Mouse (Mus musculus) frontal cortex, postnatal 10 days (tissue): ENCODE results near the gene Gm4969.

Experiments used
- DNase-seq, 2 experiments: peaks; one replicate each; pipeline ENCODE4 v3.0.0; 2022; ENCODE audit warnings: low spot score in 2 of 2, mixed read lengths in 1 of 2

Gm4969 gene

GRCm38 (mm10) chr7:19136673-19137334 is 18.6 kb upstream of the Gm4969 start:
- no peak for DNase-seq

DNA sequence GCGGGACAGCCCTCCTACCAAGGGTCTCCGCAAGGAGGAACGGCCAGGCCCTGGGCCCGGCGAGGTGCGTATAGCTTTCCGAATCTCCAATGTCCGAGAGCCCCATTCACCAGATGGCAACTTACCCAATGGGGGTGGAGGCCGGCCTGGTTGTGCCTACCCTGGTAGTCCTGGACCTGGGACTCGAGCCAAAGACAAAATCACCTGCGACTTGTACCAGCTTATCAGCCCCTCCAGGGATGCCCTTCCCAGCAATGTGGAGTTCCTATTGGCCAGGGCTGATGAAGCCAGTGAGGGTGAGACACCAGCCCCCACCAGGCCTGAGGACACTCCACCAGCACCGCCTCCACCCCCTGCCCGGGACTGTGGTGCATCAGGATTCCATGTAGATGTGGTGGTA is 18.0 kb upstream of the Gm4969 start:
- DNase-seq, result no peak

DNA sequence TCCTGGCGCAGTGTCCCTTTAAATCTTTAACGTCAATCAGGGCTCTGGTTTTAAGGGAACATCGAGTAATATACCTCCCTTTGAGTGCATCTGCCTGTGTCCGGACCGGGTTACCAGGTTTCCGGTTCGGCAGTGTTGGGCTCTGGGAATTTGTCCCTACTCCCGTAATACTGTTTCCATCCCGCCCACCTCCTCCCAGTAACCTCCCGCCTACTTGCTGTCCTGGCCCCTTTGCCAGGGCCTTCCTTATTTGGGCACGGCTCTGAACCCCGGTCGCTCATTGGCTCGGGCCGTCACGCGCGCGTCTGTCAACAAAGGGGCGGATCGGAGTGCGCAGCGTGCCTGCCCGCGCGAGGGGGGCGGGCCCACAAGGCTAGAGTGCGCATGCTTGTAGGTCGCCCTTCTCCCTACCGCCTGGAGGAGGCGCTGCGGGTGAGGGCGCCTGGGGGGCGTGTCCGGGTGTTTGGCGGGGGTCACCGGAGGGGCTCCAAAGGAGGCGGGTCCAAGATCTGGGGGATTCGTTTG is 13.2 kb upstream of the Gm4969 start:
- peak; percentile 96 to 97 for DNase-seq

DNA sequence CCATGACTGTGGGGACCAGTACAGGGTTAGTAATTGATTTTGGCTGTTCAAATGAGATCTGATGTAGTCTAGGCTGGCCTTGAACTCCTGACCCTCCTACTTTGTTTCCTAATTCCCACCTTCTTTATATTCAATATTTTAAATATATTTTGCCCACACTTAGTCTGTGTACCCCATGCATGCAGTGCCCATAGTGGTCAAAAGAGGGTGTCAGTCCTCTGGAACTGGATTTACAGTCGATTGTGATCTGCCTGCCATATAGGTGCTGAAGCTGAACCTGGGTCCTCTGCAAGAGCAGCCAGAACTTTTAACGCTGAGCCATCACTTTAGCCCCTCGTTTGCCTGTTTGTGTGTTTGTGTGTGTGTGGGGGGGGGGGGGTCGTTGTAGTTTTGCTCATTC is 12.5 kb upstream of the Gm4969 start:
- DNase-seq, result no peak

- DNase-seq, result no peak
Measured at GRCm38 (mm10) chr7:19129396-19129795, 11.2 kb upstream of the Gm4969 start.

DNA sequence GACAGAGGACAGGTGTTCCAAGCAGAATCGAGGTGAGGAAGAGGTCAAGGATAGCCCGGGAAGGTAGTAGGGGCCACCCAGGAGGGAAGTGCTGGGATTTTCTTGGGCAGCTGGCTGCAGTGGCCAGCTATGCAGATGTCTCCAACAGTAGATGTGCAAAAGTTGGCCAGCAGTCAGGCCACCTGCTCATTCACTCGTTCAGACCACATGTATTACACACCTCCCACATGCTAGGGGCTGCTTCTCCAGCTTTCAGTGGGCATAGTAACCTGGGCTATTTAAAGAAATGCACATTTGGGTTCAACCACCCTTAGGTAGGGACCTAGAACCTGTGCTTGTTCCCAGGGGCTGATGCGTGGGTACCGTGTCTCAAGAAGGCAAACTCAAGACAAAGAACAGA is 9.6 kb upstream of the Gm4969 start:
- DNase-seq, result no peak

- no peak for DNase-seq
Measured at GRCm38 (mm10) chr7:19124713-19125112, 6.5 kb upstream of the Gm4969 start.

GRCm38 (mm10) chr7:19121686-19122085 is 3.5 kb upstream of the Gm4969 start:
- no peak for DNase-seq

DNA sequence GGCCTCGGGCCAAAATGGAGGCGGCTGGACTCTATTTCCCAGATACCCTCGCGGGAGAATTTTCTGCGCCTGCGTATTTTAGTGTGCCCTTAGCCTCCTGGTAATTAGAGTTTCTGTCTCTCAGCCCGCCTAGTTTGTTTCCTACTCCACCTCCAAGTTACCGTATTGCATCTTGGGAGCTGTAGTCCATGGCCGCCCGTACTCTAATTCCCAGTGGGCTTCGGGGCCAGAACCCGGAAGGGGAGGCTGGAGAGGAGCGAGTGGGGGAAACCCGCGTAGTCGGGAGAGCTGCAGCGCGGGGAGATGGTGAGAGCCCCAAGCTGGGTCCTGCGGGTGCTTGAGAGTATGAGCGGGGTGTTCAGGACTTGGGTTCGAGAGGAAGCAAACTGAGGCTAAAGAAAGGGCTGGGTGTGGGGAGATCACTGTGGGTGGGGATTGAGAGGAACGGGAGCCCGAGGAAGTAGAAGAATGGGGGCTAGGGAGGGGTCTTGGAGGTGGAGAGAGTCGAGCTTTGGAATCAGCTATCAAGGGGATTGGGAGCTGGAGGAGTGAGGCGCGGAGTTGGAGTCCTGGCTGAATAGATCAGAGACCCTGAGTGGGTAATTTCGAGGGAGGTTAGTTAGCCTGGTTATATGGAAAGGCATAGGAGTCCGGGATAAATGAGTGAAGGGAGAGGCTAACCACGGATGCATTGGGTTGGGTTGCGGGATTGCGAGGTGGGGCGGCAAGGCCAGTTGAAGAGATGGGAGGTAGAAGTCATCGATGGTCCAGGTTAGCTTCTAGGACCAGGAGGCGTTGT is 1.7 kb upstream of the Gm4969 start, which contains the start of gene Fbxo46:
TSS of gene Fbxo46 (plus strand) at position 229 of the 799 bp plus-strand sequence.
- peak; percentile 91 to 92 for DNase-seq

DNA sequence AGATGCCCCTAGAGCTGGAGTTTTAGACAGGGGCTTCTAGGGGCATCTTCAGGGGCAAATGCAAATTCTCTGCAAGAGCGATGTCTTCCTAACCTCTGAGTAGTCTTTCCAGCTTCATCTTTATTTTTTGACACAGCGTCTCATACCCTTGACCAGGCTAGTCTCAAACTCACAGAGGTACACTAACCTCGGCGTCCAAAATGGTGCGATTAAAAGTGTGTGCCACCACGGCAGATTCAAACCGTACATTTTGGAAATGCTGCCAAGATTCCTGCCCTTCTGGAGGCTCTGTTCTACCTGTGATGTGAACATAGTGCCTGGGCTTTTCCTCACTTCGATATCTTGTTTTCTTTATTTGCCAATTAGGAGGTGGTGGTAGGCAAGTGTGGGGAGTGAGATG is 915 bp upstream of the Gm4969 start:
- no peak for DNase-seq

DNA sequence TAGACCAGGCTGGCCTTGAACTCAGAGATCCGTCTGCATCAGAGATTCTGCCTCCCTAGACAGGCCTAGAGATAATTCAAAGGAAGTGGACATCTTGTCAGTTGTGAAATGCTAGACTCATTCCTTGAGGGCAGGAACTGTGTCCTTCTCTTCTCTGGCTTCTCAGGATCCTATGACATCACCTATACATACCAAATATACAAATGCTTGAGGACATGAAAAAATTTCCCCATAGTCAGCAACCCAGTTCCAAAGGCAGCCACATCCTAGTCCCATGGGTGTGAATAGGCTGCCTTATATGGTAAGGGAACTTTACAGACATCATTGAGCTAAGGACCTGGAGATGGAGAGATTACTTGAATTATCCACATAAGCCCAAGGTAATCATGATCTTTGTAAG is 8.6 kb downstream of the Gm4969 start:
- DNase-seq, result no peak

DNA sequence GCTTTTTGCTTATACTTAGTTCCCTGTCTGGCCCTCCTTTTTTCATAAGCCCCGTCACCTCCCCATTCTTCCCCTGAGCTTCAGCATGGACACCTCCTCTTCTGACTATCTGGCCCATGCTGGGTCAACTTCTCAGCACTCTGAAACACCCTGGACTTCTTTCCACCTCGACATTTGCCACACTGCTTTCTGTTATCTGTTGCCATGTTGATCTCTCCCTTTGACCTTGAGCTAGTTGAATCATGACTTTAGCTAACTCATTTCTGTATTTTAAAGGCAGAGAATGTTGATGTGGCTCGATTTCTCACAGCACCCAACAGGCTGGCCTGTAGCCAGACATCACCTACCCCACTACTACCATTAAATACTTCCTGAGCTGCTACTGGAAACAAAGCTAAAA is 10.7 kb downstream of the Gm4969 start:
- no peak for DNase-seq

GRCm38 (mm10) chr7:19104486-19104885 is 13.7 kb downstream of the Gm4969 start:
- DNase-seq, result no peak

DNA sequence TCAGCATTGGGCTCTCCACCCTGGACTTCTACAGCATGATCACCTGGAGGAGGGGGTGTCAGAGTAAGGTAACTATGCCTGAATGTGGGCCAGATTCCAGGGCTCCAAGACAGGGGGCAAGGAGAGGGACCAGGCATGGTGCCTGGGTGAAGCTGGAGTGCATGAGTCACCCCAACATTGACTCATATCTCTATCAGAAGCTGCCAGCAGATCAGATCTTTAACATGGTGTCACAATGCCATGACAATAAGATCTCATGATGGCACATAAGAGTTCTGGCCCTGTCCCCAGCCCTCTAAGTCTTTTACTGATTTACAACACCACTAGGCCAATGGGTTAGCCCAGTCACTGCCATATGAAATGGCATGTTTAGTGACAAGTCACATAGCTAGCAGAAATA is 14.4 kb downstream of the Gm4969 start:
- DNase-seq, result no peak

- no peak for DNase-seq
Measured at GRCm38 (mm10) chr7:19100290-19100689, 17.9 kb downstream of the Gm4969 start.

- no peak for DNase-seq
Measured at GRCm38 (mm10) chr7:19098811-19099210, 19.4 kb downstream of the Gm4969 start.

GRCm38 (mm10) chr7:19097863-19098262 is 20.3 kb downstream of the Gm4969 start:
- no peak for DNase-seq

DNA sequence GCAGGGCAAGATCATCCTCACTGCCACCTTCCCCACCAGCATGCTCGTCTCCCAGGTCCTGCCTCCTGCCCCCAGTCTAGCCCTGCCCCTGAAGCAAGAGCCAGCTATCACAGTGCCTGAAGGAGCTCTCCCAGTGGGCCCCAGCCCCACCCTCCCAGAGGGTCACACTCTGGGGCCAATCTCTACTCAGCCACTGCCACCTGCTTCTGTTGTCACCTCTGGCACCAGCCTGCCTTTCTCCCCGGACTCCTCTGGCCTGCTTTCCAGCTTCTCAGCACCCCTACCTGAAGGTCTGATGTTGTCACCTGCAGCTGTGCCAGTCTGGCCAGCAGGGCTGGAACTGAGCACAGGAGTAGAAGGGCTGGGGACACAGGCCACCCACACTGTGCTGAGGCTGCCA is 21.0 kb downstream of the Gm4969 start:
- DNase-seq, result no peak

GRCm38 (mm10) chr7:19096421-19096976 is 21.7 kb downstream of the Gm4969 start:
- no peak for DNase-seq

GRCm38 (mm10) chr7:19095751-19096110 is 22.4 kb downstream of the Gm4969 start:
- DNase-seq, result no peak

GRCm38 (mm10) chr7:19094826-19095750 is 23.1 kb downstream of the Gm4969 start:
- DNase-seq, result peak in 1 of 2 experiments; percentile 40

DNA sequence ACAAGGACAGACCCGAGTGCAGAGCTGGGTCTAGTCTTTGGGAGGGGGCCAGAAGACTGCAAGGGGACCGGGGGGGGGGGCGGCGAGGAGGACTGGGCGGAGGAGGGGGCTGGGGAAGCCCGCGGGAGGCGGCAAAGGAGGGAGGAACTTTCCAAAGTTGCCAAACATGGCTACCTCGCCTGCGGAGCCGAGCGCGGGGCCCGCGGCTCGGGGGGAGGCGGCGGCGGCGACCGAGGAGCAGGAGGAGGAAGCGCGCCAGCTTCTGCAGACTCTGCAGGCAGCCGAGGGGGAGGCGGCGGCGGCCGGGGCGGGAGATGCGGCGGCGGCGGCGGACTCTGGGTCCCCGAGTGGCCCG is 23.7 kb downstream of the Gm4969 start, which contains the start of gene Six5:
TSS of gene Six5 (plus strand) at position 124 of the 355 bp plus-strand sequence.
- no peak for DNase-seq
